Mouse (Mus musculus) forebrain, embryonic 13.5 days (tissue): ENCODE data around the gene Pde4dip. TPM values are rescaled to one million over a fixed set of nuclear protein-coding genes. Genes with fewer than 3 reads are reported as not detected.

ENCODE experiments used
- ATAC-seq: fragments of 200-750 bp; cut with Nextera tagmentation; 2 replicates; pipeline ENCODE4 v1.8.0; 2017
- H3K27ac ChIP-seq: fragments of 300-500 bp; sonication (generic); 2 replicates; pipeline ENCODE4 v1.5.1; 2015; ENCODE audit warnings: inconsistent platforms, mild to moderate bottlenecking, moderate library complexity
- H3K27me3 ChIP-seq: fragments of 300-500 bp; sonication (generic); 2 replicates; pipeline ENCODE4 v1.6.1; 2015; ENCODE audit warnings: mild to moderate bottlenecking, inconsistent platforms
- H3K36me3 ChIP-seq: fragments of 300-500 bp; sonication (generic); 2 replicates; pipeline ENCODE4 v1.6.1; 2015; ENCODE audit warnings: mild to moderate bottlenecking, inconsistent platforms; ENCODE audit not compliant: poor library complexity, severe bottlenecking
- H3K4me1 ChIP-seq: fragments of 300-500 bp; sonication (generic); 2 replicates; pipeline ENCODE4 v1.6.1; 2015; ENCODE audit warnings: inconsistent platforms
- H3K4me2 ChIP-seq: fragments of 300-500 bp; sonication (generic); 2 replicates; pipeline ENCODE4 v1.6.1; 2015; ENCODE audit warnings: inconsistent platforms, mild to moderate bottlenecking, moderate library complexity
- H3K4me3 ChIP-seq: fragments of 300-500 bp; sonication (generic); 2 replicates; pipeline ENCODE4 v1.5.1; 2015; ENCODE audit warnings: mild to moderate bottlenecking, inconsistent platforms
- H3K9ac ChIP-seq: fragments of 300-500 bp; sonication (generic); 2 replicates; pipeline ENCODE4 v1.6.1; 2015; ENCODE audit warnings: mild to moderate bottlenecking, inconsistent platforms
- H3K9me3 ChIP-seq: fragments of 300-500 bp; sonication (generic); replicated peaks from 2 replicates; pipeline ENCODE4 v1.6.1; 2016; ENCODE audit warnings: inconsistent platforms
- WGBS: fragments of 180-500 bp; shearing (Covaris S2); methylation state at CpG from one replicate; pipeline ENCODE4 v1.1.7; 2015; 5-methylcytosine and 5-hydroxymethylcytosine counted together
- polyA plus RNA-seq: library from polyadenylated mRNA; unstranded; fragments of >200 nt; fragmentation: Nextera tagmentation; extraction: Ambion mirVana; gene quantifications from 2 replicates; pipeline ENCODE4 v1.2.1, GENCODE M21; 2015

Pde4dip gene
- polyA plus RNA-seq, 1 experiment from 2014 or later, result 37.3 TPM

DNA sequence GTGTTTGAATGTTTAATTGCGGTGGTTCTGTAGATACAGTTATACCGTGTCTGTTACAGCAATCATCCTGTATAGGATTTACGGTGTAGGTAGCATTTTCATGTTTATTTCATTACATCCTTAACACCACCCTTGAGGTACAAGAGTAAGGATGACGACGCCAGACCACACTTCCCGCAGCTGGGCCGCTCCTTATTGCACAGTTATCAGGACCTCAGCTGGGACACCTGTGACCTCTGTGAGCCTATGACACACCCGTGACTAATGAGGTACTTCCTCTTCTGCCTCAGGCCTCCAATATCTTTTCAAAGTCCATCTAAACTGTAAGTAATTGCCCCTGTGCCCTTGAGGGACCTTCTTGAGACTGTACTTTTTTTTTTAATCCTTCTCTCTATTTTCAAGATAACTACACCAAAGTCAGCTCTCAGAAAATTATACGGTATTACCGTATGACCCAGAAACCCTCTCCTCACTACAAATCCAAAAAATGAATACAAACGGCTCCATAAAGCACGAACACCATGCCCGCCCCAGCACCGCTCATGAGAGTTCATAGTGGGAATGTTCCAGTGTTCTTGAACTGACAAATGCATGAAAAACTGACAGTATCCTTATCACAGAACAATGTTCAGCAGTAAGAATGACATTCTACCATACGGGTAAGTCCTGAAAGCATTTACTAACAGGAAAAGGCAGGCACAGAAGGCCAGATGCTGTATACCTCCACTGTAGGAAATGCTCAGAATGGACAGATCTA lies 56.8 kb downstream of the Pde4dip start:
- H3K9ac ChIP-seq, result no peak overlapping the region
- 90% methylated on average over 15 of the region's 15 CpGs for WGBS

GRCm38 (mm10) chr3:97830622-97831021 lies 57.9 kb downstream of the Pde4dip start:
- no peak for ATAC-seq

More for the DNA sequence above, 56.8 kb downstream of the Pde4dip start:
- no peak overlapping the region for H3K27ac ChIP-seq
- H3K4me3 ChIP-seq, result no peak overlapping the region
- H3K36me3 ChIP-seq, result no peaks in the 10 kb centered on the region
- no peaks in the 10 kb centered on the region for H3K27me3 ChIP-seq
- no peak for ATAC-seq
- H3K4me2 ChIP-seq, result no peak overlapping the region
- no peaks in the 10 kb centered on the region for H3K4me1 ChIP-seq
- H3K9me3 ChIP-seq, result no peaks in the 10 kb centered on the region

GRCm38 (mm10) chr3:97830122-97830521 lies 58.4 kb downstream of the Pde4dip start:
- Histone ChIP-seq H3K36me3 (no peaks in the 10 kb centered on the region), H3K27me3 (peaks cover 2% of the 10 kb centered on the region; the same call in 1 of the 2 replicates), H3K4me3 (no peak overlapping the region), H3K27ac (no peak overlapping the region), H3K4me1 (peaks cover 2% of the 10 kb centered on the region), H3K9ac (no peak overlapping the region), H3K4me2 (no peak overlapping the region), H3K9me3 (no peaks in the 10 kb centered on the region)
- WGBS, result 46% methylated on average over 2 of the region's 2 CpGs
- no peak for ATAC-seq

More at GRCm38 (mm10) chr3:97830622-97831021, 57.9 kb downstream of the Pde4dip start:
- no peaks in the 10 kb centered on the region for H3K9me3 ChIP-seq
- no peak overlapping the region for H3K9ac ChIP-seq
- H3K4me2 ChIP-seq, result no peak overlapping the region
- no peaks in the 10 kb centered on the region for H3K36me3 ChIP-seq
- H3K4me1 ChIP-seq, result no peaks in the 10 kb centered on the region
- no peak overlapping the region for H3K27ac ChIP-seq
- WGBS, result 76% methylated on average over 2 of the region's 2 CpGs
- H3K4me3 ChIP-seq, result no peak overlapping the region
- H3K27me3 ChIP-seq, result no peaks in the 10 kb centered on the region

DNA sequence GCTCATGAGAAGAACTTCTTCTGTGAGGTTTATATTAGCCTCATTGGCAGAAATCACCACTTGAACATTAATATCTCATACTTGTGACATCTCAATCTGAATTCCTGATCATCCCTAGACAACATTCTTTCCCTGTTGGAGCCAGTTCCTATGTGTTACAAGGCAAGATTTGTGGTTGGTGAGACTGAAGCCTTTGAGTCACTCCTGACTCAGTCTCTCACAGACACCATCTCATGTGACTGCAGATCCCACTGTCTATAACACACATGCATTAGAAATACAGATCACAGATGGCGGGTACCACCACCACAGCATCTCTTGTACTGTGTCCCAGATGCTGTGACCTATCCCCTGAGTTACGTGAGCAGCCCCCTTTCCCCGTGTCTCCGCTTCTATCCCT lies 60.2 kb downstream of the Pde4dip start:
- Histone ChIP-seq H3K4me3 (no peak overlapping the region), H3K9ac (no peak overlapping the region), H3K27ac (no peak overlapping the region), H3K27me3 (peaks cover 18% of the 10 kb centered on the region), H3K4me2 (no peak overlapping the region), H3K36me3 (no peaks in the 10 kb centered on the region), H3K9me3 (no peaks in the 10 kb centered on the region), H3K4me1 (peaks cover 16% of the 10 kb centered on the region)
- WGBS, result 91% methylated on average over 4 of the region's 4 CpGs
- ATAC-seq, result no peak

- WGBS, result 12% methylated on average over 3 of the region's 3 CpGs
- Histone ChIP-seq H3K9me3 (no peaks in the 10 kb centered on the region), H3K4me1 (peaks cover 16% of the 10 kb centered on the region), H3K4me2 (peak overlapping the region; percentile 82), H3K27ac (no peak overlapping the region), H3K4me3 (no peak overlapping the region), H3K27me3 (peaks cover 27% of the 10 kb centered on the region), H3K36me3 (no peaks in the 10 kb centered on the region), H3K9ac (no peak overlapping the region)
- no peak for ATAC-seq
Observed at GRCm38 (mm10) chr3:97825246-97825645, 63.3 kb downstream of the Pde4dip start.

GRCm38 (mm10) chr3:97824744-97825143 lies 63.8 kb downstream of the Pde4dip start:
- Histone ChIP-seq H3K9ac (no peak overlapping the region), H3K4me1 (peaks cover 16% of the 10 kb centered on the region), H3K9me3 (no peaks in the 10 kb centered on the region), H3K27me3 (peaks cover 27% of the 10 kb centered on the region), H3K4me2 (peak overlapping the region; percentile 82), H3K4me3 (peak overlapping the region; percentile 43), H3K36me3 (no peaks in the 10 kb centered on the region), H3K27ac (no peak overlapping the region)
- no peak for ATAC-seq
- 12% methylated on average over 4 of the region's 5 CpGs for WGBS

DNA sequence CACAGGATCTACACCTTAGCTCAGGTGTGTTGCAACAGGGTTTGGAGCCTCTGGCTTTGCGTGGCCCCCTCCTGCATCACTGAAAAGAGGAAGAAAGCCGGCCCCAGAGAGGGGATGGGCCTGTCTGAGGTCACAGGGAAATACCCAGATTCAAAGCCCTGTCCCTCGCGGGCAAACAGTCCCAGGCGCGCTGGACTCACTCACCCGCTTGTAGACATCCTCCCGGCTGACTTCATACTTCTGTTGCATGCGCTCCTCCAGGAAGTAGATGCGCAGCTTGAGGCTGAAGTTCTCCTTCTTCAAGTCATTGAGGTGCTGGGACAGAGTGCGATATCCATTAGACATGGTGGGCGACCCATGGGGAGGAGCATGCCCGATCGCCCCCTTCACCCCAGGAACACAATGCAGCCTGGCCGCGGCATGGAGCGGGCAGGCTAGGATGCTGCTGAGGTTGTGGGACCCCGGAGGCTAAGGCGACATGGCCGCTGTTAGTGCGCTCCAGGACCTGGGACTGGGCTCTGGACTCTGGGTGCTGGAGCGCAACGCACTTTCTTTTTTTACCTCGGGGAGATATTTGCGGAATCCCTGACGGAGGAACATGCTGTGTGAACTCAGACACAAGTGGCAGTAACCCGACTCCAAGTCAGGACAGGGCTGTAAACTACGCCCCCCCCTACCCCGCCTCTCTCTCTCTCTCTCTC lies 64.3 kb downstream of the Pde4dip start:
- peak; percentile 36; the same call in 1 of the 2 replicates for ATAC-seq
- H3K4me3 ChIP-seq, result peak overlapping the region; percentile 43
- H3K9me3 ChIP-seq, result no peaks in the 10 kb centered on the region
- peak overlapping the region; percentile 82 for H3K4me2 ChIP-seq
- peaks cover 16% of the 10 kb centered on the region for H3K4me1 ChIP-seq
- H3K36me3 ChIP-seq, result no peaks in the 10 kb centered on the region
- H3K27ac ChIP-seq, result no peak overlapping the region
- peaks cover 27% of the 10 kb centered on the region for H3K27me3 ChIP-seq
- WGBS, result under 1% methylated on average over 29 of the region's 29 CpGs
- H3K9ac ChIP-seq, result peak overlapping the region; percentile 60

GRCm38 (mm10) chr3:97823438-97823837 lies 65.1 kb downstream of the Pde4dip start:
- H3K9me3 ChIP-seq, result no peaks in the 10 kb centered on the region
- H3K4me1 ChIP-seq, result peaks cover 16% of the 10 kb centered on the region
- H3K9ac ChIP-seq, result no peak overlapping the region
- WGBS, result 21% methylated on average over 6 of the region's 6 CpGs
- no peak for ATAC-seq
- H3K4me2 ChIP-seq, result peak overlapping the region; percentile 82; the same call in 1 of the 2 replicates
- no peak overlapping the region for H3K4me3 ChIP-seq
- H3K27ac ChIP-seq, result no peak overlapping the region
- H3K36me3 ChIP-seq, result no peaks in the 10 kb centered on the region
- peaks cover 27% of the 10 kb centered on the region for H3K27me3 ChIP-seq

- no peak overlapping the region for H3K4me3 ChIP-seq
- WGBS, result 26% methylated on average over 3 of the region's 3 CpGs
- ATAC-seq, result no peak
- no peak overlapping the region for H3K4me2 ChIP-seq
- no peak overlapping the region for H3K27ac ChIP-seq
- H3K4me1 ChIP-seq, result peaks cover 3% of the 10 kb centered on the region
- H3K9me3 ChIP-seq, result no peaks in the 10 kb centered on the region
- peaks cover 16% of the 10 kb centered on the region for H3K27me3 ChIP-seq
- no peak overlapping the region for H3K9ac ChIP-seq
- no peaks in the 10 kb centered on the region for H3K36me3 ChIP-seq
Observed at GRCm38 (mm10) chr3:97819050-97819449, 69.5 kb downstream of the Pde4dip start.

- 81% methylated on average over 1 of the region's 1 CpGs for WGBS
- no peak overlapping the region for H3K4me2 ChIP-seq
- ATAC-seq, result no peak
- peaks cover 10% of the 10 kb centered on the region for H3K27me3 ChIP-seq
- H3K9ac ChIP-seq, result no peak overlapping the region
- no peaks in the 10 kb centered on the region for H3K9me3 ChIP-seq
- H3K4me3 ChIP-seq, result no peak overlapping the region
- no peak overlapping the region for H3K27ac ChIP-seq
- H3K36me3 ChIP-seq, result no peaks in the 10 kb centered on the region
- H3K4me1 ChIP-seq, result no peaks in the 10 kb centered on the region
Observed at GRCm38 (mm10) chr3:97818383-97818982, 70.0 kb downstream of the Pde4dip start.

DNA sequence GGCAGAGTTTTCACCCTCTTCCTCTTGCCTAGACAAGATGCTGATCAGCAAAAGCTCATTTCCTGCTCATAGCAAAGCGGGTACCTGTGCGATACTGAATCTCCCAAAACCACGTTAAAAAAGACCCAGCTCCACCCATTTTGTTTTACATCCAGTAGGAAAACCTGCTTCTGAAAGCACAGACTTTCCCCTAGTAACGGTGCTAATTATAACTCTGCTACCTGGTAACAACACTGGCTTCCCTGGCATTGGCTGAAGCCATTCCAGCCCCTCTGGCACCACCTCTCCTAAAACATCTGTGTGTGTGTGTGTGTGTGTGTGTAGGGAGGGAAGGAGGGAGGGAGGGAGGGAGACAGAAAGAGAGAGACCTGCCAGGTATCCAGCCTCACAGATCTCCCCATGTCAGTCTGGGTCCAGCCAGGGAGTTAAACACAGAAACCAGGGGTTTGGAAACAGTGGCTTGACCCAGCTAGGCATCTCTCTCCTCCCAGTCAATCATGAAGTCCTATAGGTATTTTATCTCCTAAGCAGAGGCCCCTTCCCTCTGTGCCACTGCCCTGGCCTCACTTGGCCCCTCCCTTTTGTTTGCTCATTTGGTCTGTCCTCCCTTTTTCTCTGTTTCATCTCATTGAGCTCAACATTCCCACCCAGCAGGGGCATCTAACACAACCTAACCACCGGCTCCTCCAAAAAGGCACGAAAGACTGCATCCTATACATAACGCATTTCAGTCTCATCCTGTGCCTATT lies 76.7 kb downstream of the Pde4dip start:
- Histone ChIP-seq H3K9me3 (no peaks in the 10 kb centered on the region), H3K9ac (no peak overlapping the region), H3K4me3 (no peak overlapping the region), H3K27ac (no peak overlapping the region), H3K4me2 (no peak overlapping the region), H3K36me3 (no peaks in the 10 kb centered on the region), H3K4me1 (peaks cover 22% of the 10 kb centered on the region), H3K27me3 (no peaks in the 10 kb centered on the region)
- 28% methylated on average over 7 of the region's 7 CpGs for WGBS
- peak; percentile 68; the same call in 1 of the 2 replicates for ATAC-seq
